Mouse (Mus musculus) megakaryocyte-erythroid progenitor cell, adult 5-6 weeks (primary cell): ENCODE measurements around the gene Ubash3b. TPM values are rescaled to one million over a fixed set of nuclear protein-coding genes. Genes with fewer than 3 reads are reported as not detected.

Experiments used
- ATAC-seq: replicated peaks from 2 replicates; pipeline ENCODE4 v1.8.0; 2016; ENCODE audit warnings: mild to moderate bottlenecking, inconsistent platforms; ENCODE audit not compliant: severe bottlenecking, poor library complexity, low FRiP score, low TSS enrichment
- total RNA-seq, 2 experiments: library from RNA; stranded (forward) in 1 of 2; stranded (reverse) in 1 of 2; fragments of 200-1000, 215-1000 nt in 1 of 2; fragments of >200 nt in 1 of 2; fragmentation: Nextera tagmentation in 1 of 2; gene quantifications; 2 replicates each; pipeline ENCODE4 v1.2.3; 2014 to 2017

Ubash3b gene
- total RNA-seq, 2 experiments from 2014 or later = 4.0 to 5.6 TPM

DNA sequence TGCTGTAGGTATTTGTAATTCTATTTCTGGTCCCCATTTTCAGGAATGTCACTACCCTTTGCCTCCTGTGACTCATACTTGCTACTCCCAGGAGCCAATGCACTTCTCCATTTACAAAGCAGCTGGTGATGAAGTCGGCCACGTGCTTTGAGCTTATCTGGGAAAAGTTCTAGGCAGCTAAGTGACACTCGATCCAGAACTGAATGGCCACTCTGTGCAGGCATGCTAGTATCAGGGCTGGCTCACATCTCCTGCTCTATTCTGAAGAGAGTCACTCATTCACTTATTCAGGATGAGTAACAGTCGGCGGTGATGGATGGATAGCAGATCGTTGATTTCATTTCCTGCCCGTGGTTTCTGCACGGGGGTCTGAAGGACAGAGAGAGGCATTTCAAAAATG, 8.5 kb upstream of the Ubash3b start:
- ATAC-seq = no peak

- ATAC-seq = no peak
These were observed 7.2 kb upstream of the Ubash3b start for GRCm38 (mm10) chr9:41168656-41169055.

DNA sequence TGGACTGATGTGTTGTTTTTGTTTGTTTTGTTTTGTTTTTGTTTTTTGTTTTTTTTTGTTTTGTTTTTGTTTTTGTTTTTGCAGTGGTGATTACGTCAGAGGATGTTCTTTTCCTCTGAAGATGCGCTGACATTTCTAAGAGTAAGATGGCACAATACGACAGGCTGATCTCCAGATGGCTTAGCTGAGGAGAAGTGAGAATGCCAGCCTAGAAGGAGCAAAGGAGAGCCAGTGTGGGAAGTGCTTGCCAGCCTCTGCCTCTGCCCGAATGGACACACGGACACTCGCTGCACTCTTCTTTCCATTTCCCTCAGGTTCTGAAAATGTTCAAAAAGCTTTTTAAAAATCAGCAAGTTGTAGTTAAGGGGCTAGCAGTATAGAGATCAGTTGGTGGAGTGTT, 6.7 kb upstream of the Ubash3b start:
- ATAC-seq = no peak

DNA sequence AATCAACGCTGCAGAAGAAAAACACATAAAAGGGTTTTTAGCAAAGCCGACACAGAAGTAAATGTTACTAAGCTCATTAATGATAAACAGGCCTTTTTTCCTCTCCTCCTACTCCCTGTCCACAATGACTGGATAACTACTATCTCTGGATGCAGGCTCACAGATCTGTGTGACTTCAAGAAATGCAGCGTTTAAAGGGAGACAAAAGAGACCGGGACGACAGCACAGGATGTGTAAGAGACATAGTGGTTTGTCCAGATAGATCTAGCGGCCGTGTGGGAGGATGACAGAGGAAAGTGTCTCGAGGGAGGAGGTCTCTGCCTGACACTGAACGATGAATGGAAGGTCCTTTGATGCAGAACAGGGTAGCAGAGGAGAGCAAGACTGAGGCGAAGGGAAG, 5.4 kb upstream of the Ubash3b start:
- peak; percentile 73 for ATAC-seq

- ATAC-seq = no peak
These were observed 866 bp upstream of the Ubash3b start for GRCm38 (mm10) chr9:41162363-41162762.

GRCm38 (mm10) chr9:41160536-41161176, 841 bp downstream of the Ubash3b start:
- ATAC-seq = no peak

DNA sequence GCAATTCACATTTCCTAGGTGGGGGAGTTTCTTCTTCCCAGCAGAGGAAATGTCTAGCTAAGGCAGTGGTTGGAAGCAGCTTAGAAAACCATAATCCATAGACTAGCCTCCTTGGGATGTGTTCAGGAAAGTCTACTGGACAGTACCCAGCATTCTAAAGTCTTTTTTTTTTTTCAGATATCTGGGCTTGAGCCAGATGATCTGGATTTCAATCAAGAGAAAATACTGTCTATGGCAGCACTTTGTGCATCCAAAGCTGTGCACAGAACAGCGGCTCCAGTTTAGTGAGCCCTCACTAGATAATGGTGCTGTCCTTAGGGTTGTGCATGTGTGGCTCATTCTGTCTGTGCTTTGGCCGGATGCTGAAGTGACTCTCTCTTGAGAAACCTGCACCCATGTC, 2.3 kb downstream of the Ubash3b start:
- no peak for ATAC-seq

DNA sequence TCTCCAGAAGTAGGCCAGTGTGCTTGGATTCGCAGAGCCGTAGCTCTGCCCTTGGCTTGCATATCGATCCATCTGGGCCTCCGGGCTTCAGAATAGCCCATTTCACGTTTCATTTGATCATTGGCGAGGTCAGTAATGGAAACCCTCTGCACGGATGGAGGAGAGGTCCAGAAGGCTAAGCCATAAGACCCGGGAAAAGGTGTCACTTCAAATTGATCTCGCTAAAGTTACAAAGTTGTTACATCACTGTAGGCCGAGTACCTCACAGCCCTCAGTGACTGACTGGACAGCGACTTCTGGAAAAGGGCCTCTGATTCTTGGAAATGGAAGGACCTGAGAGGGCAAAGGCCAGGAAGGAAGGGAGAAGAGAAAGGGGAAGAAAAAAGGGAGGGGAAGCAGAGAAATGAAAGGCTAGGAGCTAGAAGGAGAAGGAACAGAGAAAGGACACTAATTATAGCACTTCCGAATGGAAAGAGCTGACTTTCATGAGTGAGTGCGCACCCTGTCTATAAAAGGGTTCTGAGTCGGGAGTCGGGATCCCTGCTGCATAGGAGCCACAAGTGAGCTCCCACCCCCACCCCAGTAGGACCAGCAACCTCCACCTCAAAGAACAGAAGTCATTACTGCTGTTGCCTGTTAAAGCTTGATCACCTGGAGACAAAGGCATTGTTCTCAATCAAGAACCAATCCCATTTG, 3.5 kb downstream of the Ubash3b start:
- no peak for ATAC-seq

DNA sequence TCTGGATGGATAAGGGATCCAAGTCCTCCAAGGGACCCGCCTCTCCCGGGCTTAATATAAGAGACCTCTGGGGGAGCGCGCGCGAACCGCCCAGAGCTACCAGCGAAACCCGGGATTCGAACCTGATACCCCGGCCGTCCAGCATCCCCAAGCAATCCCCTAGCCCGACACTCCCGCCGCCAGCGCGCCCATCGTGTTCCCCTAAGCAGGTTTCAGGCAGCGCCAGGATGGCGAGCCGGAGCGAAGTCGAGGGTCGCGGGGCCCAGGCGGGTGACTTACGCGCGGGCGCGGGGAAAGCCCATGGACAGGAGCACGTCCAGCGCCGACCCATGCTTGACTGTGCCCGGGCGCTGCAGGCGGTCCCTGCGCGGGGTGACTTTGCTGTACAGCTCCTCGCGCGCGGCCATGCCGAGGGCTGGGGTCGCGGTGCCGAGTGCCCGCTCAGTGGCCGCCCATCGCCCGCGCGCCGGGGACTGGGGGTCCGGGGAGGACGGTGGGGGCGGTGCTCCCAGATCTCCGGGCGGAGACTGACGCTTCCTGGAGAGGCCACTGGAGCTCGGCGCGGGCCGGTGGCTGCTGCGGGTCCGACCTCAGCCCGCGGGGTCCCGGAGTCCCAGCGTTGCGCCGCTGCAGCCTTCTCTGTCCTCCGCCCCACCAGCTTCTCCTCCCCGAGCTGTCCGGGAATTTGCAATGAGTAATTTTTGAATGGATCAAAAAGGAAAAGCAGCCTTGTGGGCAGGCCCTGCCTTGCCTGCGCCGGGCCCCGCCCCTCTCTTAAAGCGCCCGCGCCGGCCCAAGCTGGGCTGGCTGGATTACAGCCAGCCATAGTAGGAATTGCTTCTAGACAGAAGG, 4.3 kb downstream of the Ubash3b start:
- ATAC-seq = peak; percentile 49

GRCm38 (mm10) chr9:41156720-41157019, 4.8 kb downstream of the Ubash3b start:
- ATAC-seq = peak; percentile 35; the same call in 1 of the 2 replicates

- no peak for ATAC-seq
These were observed 5.3 kb downstream of the Ubash3b start for GRCm38 (mm10) chr9:41156006-41156719.

DNA sequence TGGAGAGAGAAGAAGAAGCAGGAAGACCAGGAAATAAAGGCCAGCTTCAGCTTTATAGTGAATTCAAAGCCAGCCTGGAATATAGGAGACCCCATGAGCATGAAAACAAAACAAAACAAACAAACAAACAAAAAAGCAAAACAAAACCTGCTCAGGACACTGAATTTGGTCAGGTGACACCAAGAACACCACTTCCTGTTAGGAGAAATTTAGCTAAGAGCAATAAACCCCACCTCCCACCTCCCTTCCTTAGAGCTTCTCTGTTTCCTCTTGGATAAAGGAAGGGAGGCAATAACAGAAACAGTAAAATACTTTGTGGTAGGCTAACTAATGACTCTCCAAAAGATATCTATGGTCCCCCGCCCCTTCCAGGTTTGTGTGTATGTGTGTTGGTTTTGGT, 7.5 kb downstream of the Ubash3b start:
- no peak for ATAC-seq

- ATAC-seq = no peak
These were observed 8.4 kb downstream of the Ubash3b start for GRCm38 (mm10) chr9:41153050-41153449.

DNA sequence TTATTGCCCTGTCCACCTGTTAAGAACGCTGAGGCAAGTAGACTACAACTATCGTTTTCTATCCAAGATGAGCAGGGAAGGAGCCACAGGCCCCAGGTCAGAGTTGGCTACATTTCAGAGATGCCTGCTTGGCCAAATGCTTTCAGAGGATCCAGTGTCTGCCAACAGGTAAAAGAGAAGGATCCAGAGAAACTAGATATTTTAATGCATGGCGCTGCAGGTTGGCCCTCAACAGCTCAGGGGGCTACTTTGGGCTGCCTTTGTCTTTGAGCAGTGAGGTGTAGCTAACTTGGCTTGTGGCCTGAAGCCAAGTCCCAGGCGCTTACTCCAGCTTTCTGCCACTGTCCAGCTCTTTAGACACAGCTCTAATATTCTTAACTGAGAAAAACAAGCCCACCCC, 10.0 kb downstream of the Ubash3b start:
- no peak for ATAC-seq

GRCm38 (mm10) chr9:41149896-41150295, 11.6 kb downstream of the Ubash3b start:
- peak; percentile 93 for ATAC-seq

GRCm38 (mm10) chr9:41149079-41149676, 12.3 kb downstream of the Ubash3b start:
- ATAC-seq = 0 out of 2 replicates have a peak, but pooled peaks have one; percentile 14

DNA sequence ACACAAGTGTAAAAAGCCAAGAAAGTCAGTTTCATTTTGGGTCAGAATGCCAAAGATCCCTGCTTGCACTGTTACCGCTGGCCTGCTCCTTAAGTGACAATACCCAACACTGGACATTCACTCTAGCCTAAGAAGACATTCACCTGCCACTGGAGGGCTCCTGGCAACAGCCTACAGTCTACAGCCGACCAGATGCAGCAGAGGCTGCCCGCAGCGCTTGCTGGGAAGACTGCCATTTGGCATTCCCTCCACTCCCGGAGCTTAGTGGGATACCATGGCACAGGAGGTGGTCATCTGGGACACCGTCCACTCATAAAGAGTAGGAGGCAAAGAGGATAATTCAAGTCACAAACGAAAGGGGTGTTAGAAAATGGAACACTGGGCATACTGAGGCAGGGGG, 12.9 kb downstream of the Ubash3b start:
- ATAC-seq = no peak

- no peak for ATAC-seq
These were observed 14.2 kb downstream of the Ubash3b start for GRCm38 (mm10) chr9:41147203-41147842.

DNA sequence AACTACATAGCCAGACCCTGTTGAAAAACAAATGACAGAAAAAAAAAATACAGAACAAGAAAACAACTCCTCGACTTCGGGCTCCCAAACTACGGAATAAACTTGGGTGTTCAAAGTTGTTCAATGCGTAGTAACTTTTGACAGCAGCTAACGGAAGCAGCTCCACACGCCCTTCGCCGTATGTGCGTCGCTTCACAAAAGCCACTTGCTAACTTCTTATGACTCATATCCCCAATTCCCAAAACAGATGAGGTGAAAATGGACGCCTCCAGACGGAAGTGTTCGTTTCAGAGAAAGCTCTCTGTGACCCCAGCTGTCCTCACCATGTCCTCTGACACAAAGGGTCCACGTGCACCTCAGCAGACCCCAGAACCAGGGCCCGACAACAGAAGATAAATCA, 17.7 kb downstream of the Ubash3b start:
- no peak for ATAC-seq
